Mouse (Mus musculus) adrenal gland, postnatal 10 days (tissue): Measurements from ENCODE around the gene Grip1. TPM values are rescaled to one million over a fixed set of nuclear protein-coding genes. Genes with fewer than 3 reads are reported as not detected.

Experiments
- total RNA-seq, 2 experiments: library from RNA; stranded (reverse); gene quantifications; 2 replicates each; pipeline ENCODE4 v1.2.3; 2021

The Grip1 gene
- total RNA-seq, 2 experiments from 2014 or later = 1.5 to 1.7 TPM

Other genes starting within 250 kb of the Grip1 start
- gene Cand1, start 213.8 kb upstream of the Grip1 start, total RNA-seq = 10 to 100 TPM; 85.6 to 93.5 TPM